Mouse (Mus musculus) E14TG2a.4 (cell line): ENCODE data around the gene Man1c1.
A peak's percentile ranks its signal among the peaks of the same experiment; 100 is the strongest.

Source experiments
- H3K27me3 ChIP-seq: 2 replicates; pipeline ENCODE4 v1.6.1; 2014; ENCODE audit warnings: low read length, control low read depth; ENCODE audit not compliant: insufficient read depth
- H3K36me3 ChIP-seq: 2 replicates; pipeline ENCODE4 v1.6.1; 2014; ENCODE audit warnings: low read length, control low read depth; ENCODE audit not compliant: insufficient read depth
- H3K4me1 ChIP-seq: replicated peaks from 2 replicates; pipeline ENCODE4 v1.6.1; 2014; ENCODE audit warnings: low read depth, low read length, control low read depth
- H3K4me3 ChIP-seq: replicated peaks from 2 replicates; pipeline ENCODE4 v1.5.1; 2014; ENCODE audit warnings: mild to moderate bottlenecking, low read length
- H3K9me3 ChIP-seq: 2 replicates; pipeline ENCODE4 v1.6.1; 2014; ENCODE audit warnings: low read length, control low read depth
- CTCF ChIP-seq: conservative IDR thresholded peaks from 2 replicates; pipeline ENCODE4 v1.5.1; 2014; ENCODE audit warnings: low read length
- NANOG ChIP-seq: IDR thresholded peaks from 2 replicates; pipeline ENCODE4 v1.6.1; 2014; ENCODE audit warnings: borderline replicate concordance, low read length, mixed read lengths
- POU5F1 ChIP-seq: IDR thresholded peaks from 2 replicates; pipeline ENCODE4 v1.6.1; 2014; ENCODE audit warnings: low read length, borderline replicate concordance

The Man1c1 gene

GRCm38 (mm10) chr4:134703835-134704546 lies at the start of gene Man1c1:
Man1c1 (minus strand) TSS chr4:134704290.
- TF ChIP-seq CTCF (no peak), NANOG (no peak), POU5F1 (no peak)
- H3K4me1 ChIP-seq: peaks cover 26% of the 10 kb centered on the region
- H3K4me3 ChIP-seq: peak within 1 kb of the TSS; percentile 92
- H3K27me3 ChIP-seq: peaks cover 46% of the 10 kb centered on the region
- no peaks in the 10 kb centered on the region for H3K36me3 ChIP-seq
- no peaks in the 10 kb centered on the region for H3K9me3 ChIP-seq

GRCm38 (mm10) chr4:134753516-134754261 lies 49.6 kb upstream of the Man1c1 start:
- Histone ChIP-seq H3K4me1 (peaks cover 95% of the 10 kb centered on the region), H3K27me3 (no peaks in the 10 kb centered on the region), H3K4me3 (no peak overlapping the region), H3K36me3 (peaks cover 50% of the 10 kb centered on the region), H3K9me3 (no peaks in the 10 kb centered on the region)
- no peak for TF ChIP-seq CTCF
- TF ChIP-seq NANOG: no peak
- TF ChIP-seq POU5F1: no peak

- peaks cover 88% of the 10 kb centered on the region for H3K4me1 ChIP-seq
- no peak for TF ChIP-seq POU5F1
- no peak for TF ChIP-seq NANOG
- no peak for TF ChIP-seq CTCF
- no peak overlapping the region for H3K4me3 ChIP-seq
- H3K9me3 ChIP-seq: no peaks in the 10 kb centered on the region
- no peaks in the 10 kb centered on the region for H3K27me3 ChIP-seq
- H3K36me3 ChIP-seq: peaks cover 58% of the 10 kb centered on the region
Observed at GRCm38 (mm10) chr4:134752911-134753426, 48.9 kb upstream of the Man1c1 start.

- no peak overlapping the region for H3K4me3 ChIP-seq
- peaks cover 66% of the 10 kb centered on the region for H3K36me3 ChIP-seq
- no peaks in the 10 kb centered on the region for H3K9me3 ChIP-seq
- TF ChIP-seq POU5F1: no peak
- TF ChIP-seq CTCF: no peak
- TF ChIP-seq NANOG: no peak
- H3K27me3 ChIP-seq: no peaks in the 10 kb centered on the region
- peaks cover 79% of the 10 kb centered on the region for H3K4me1 ChIP-seq
Observed at GRCm38 (mm10) chr4:134751682-134752380, 47.7 kb upstream of the Man1c1 start.

GRCm38 (mm10) chr4:134750825-134751224 lies 46.7 kb upstream of the Man1c1 start:
- TF ChIP-seq NANOG: no peak
- TF ChIP-seq CTCF: no peak
- no peak for TF ChIP-seq POU5F1
- H3K27me3 ChIP-seq: no peaks in the 10 kb centered on the region

GRCm38 (mm10) chr4:134750263-134750662 lies 46.2 kb upstream of the Man1c1 start:
- TF ChIP-seq NANOG (no peak), CTCF (no peak), POU5F1 (no peak)
- no peaks in the 10 kb centered on the region for H3K9me3 ChIP-seq
- H3K27me3 ChIP-seq: no peaks in the 10 kb centered on the region
- no peak overlapping the region for H3K4me3 ChIP-seq
- peaks cover 79% of the 10 kb centered on the region for H3K4me1 ChIP-seq
- H3K36me3 ChIP-seq: peaks cover 74% of the 10 kb centered on the region

More at GRCm38 (mm10) chr4:134750825-134751224, 46.7 kb upstream of the Man1c1 start:
- Histone ChIP-seq H3K4me3 (no peak overlapping the region), H3K4me1 (peaks cover 79% of the 10 kb centered on the region), H3K36me3 (peaks cover 71% of the 10 kb centered on the region), H3K9me3 (no peaks in the 10 kb centered on the region)

GRCm38 (mm10) chr4:134749301-134750030 lies 45.4 kb upstream of the Man1c1 start:
- peaks cover 71% of the 10 kb centered on the region for H3K36me3 ChIP-seq
- peak; percentile 82 for TF ChIP-seq CTCF
- TF ChIP-seq NANOG: no peak
- TF ChIP-seq POU5F1: no peak
- no peaks in the 10 kb centered on the region for H3K9me3 ChIP-seq
- no peaks in the 10 kb centered on the region for H3K27me3 ChIP-seq
- peaks cover 79% of the 10 kb centered on the region for H3K4me1 ChIP-seq
- peak overlapping the region; percentile 30 for H3K4me3 ChIP-seq
